Mouse (Mus musculus) hematopoietic multipotent progenitor cell, adult 10-12 weeks (in vitro differentiated cells): ENCODE measurements around the gene Mrpl22. TPM values are rescaled to one million over a fixed set of nuclear protein-coding genes. Genes with fewer than 3 reads are reported as not detected.

Experiments
- polyA plus RNA-seq: library from polyadenylated mRNA; stranded (reverse); fragments of >175 nt; gene quantifications from 2 replicates; pipeline ENCODE4 v1.2.3, GENCODE M21; 2012; ENCODE audit warnings: low replicate concordance

Gene Mrpl22
- polyA plus RNA-seq, result 4.2 and 16.6 TPM in 2 replicates

GRCm38 (mm10) chr11:58171459-58172091 lies at the start of gene Mrpl22:
Gene Mrpl22, plus strand, starts transcription at chr11:58171661.

GRCm38 (mm10) chr11:58168167-58168915 lies 3.1 kb upstream of the Mrpl22 start, which contains the start of gene Gemin5:
Gene Gemin5, minus strand, starts transcription at chr11:58168539.

DNA sequence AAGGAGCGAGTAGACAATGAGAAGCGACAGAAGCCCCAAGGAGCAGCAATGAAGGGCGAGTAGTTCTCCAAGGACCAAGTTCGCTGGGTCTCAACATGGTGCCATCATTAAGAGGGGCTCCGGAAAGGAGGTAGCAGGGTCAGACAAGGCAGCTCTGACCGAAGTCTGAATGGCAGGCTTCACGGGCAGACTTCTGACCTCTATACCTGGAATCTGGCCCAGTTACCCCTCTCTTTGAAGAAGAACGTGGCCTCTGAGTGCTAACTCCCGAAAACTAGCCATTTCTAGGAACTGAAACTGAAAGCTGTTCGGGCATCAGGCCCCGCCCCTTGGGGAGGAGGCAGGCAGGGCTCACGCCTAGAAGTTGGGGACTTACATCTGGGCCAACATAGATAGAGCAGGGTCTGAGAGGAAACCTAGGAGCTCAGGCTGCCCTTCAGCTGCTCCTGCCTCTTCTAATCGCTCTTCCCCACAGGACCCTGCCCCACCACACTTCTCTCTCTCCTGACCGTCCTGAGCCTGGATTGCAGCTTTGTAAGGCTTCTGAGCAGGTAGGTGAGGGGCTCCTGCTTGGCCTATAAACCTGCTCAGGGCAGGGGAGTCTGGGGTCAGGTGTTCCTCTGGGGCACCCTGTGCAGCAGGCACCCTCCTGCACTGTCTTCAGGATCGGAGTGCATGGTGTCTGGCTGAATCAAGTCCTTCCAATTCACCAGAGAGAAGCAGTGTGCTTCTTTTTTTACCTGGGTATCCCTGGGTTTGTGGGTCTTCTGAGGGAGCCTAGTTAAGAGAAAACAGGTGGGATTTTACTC lies 28.0 kb downstream of the Mrpl22 start, which contains the start of the genes Igtp and Irgm2:
Gene Igtp (plus strand): TSS at position 328 of the 809 bp plus-strand sequence.
Gene Irgm2 (plus strand): TSS at position 390 of the 809 bp plus-strand sequence.

Other genes with a start within 250 kb of the Mrpl22 start
- gene Larp1, start 162.6 kb upstream of the Mrpl22 start, polyA plus RNA-seq, result 50.8 and 54.3 TPM in 2 replicates
- gene Gm12248, start 78.5 kb upstream of the Mrpl22 start, polyA plus RNA-seq, result not detected in 2 replicates
- gene Cnot8, start 67.5 kb upstream of the Mrpl22 start, polyA plus RNA-seq, result 4.4 and 8.0 TPM in 2 replicates
- gene Gemin5, start 3.1 kb upstream of the Mrpl22 start, polyA plus RNA-seq, result 4.2 and 6.3 TPM in 2 replicates
- 6.0 and 12.5 TPM in 2 replicates for gene Igtp, start 27.9 kb downstream of the Mrpl22 start, polyA plus RNA-seq
- 1.2 and 4.8 TPM in 2 replicates for gene Irgm2, start 28.0 kb downstream of the Mrpl22 start, polyA plus RNA-seq
- 0.19 and 0.25 TPM in 2 replicates for gene 4930438A08Rik, start 103.1 kb downstream of the Mrpl22 start, polyA plus RNA-seq
- gene Zfp692, start 135.4 kb downstream of the Mrpl22 start, polyA plus RNA-seq, result 9.7 and 23.0 TPM in 2 replicates
- 9.4 and 11.8 TPM in 2 replicates for gene Zfp672, start 158.7 kb downstream of the Mrpl22 start, polyA plus RNA-seq
- 18.6 and 31.9 TPM in 2 replicates for gene Sh3bp5l, start 159.1 kb downstream of the Mrpl22 start, polyA plus RNA-seq
- not detected in 2 replicates for gene Lypd8, start 207.4 kb downstream of the Mrpl22 start, polyA plus RNA-seq
- gene 1810065E05Rik, start 249.4 kb downstream of the Mrpl22 start, polyA plus RNA-seq, result not detected in 2 replicates